Mouse (Mus musculus): ENCODE results near the gene Nacc2. TPM values are rescaled to one million over a fixed set of nuclear protein-coding genes. Genes with fewer than 3 reads are reported as not detected.

The Nacc2 gene
- total RNA-seq, 2 experiments from 2014 or later = 69.8 to 81.1 TPM

GRCm38 (mm10) chr2:26099851-26100250 lies 23.2 kb downstream of the Nacc2 start:
- no peak for DNase-seq (ENCODE audit: low spot score in 2 of 2)

GRCm38 (mm10) chr2:26099260-26099659 lies 23.8 kb downstream of the Nacc2 start:
- no peak for DNase-seq (ENCODE audit: low spot score in 2 of 2)

GRCm38 (mm10) chr2:26093897-26094296 lies 29.1 kb downstream of the Nacc2 start:
- no peak for DNase-seq (ENCODE audit: low spot score in 2 of 2)

- DNase-seq (ENCODE audit: low spot score in 2 of 2) = peak; percentile 75 to 85
These were observed 31.1 kb downstream of the Nacc2 start for GRCm38 (mm10) chr2:26091771-26092393.

GRCm38 (mm10) chr2:26090876-26091770 lies 31.9 kb downstream of the Nacc2 start:
- DNase-seq (ENCODE audit: low spot score in 2 of 2) = peak in 1 of 2 experiments; percentile 12

GRCm38 (mm10) chr2:26089005-26089404 lies 34.0 kb downstream of the Nacc2 start:
- no peak for DNase-seq (ENCODE audit: low spot score in 2 of 2)

GRCm38 (mm10) chr2:26086926-26087600 lies 36.0 kb downstream of the Nacc2 start:
- no peak for DNase-seq (ENCODE audit: low spot score in 2 of 2)

GRCm38 (mm10) chr2:26086505-26086904 lies 36.5 kb downstream of the Nacc2 start:
- DNase-seq (ENCODE audit: low spot score in 2 of 2) = no peak

- DNase-seq (ENCODE audit: low spot score in 2 of 2) = no peak
These were observed 40.1 kb downstream of the Nacc2 start for GRCm38 (mm10) chr2:26082883-26083282.

GRCm38 (mm10) chr2:26080830-26081229 lies 42.2 kb downstream of the Nacc2 start:
- no peak for DNase-seq (ENCODE audit: low spot score in 2 of 2)

- DNase-seq (ENCODE audit: low spot score in 2 of 2) = no peak
These were observed 43.6 kb downstream of the Nacc2 start for GRCm38 (mm10) chr2:26079409-26079808.

GRCm38 (mm10) chr2:26077068-26077467 lies 46.0 kb downstream of the Nacc2 start:
- no peak for DNase-seq (ENCODE audit: low spot score in 2 of 2)

GRCm38 (mm10) chr2:26076121-26076520 lies 46.9 kb downstream of the Nacc2 start:
- no peak for DNase-seq (ENCODE audit: low spot score in 2 of 2)

GRCm38 (mm10) chr2:26074551-26074950 lies 48.5 kb downstream of the Nacc2 start:
- DNase-seq (ENCODE audit: low spot score in 2 of 2) = no peak

- DNase-seq (ENCODE audit: low spot score in 2 of 2) = peak in 1 of 2 experiments; percentile 25
These were observed 54.4 kb downstream of the Nacc2 start for GRCm38 (mm10) chr2:26068592-26068991.

GRCm38 (mm10) chr2:26068175-26068574 lies 54.8 kb downstream of the Nacc2 start:
- no peak for DNase-seq (ENCODE audit: low spot score in 2 of 2)

- peak; percentile 80 to 87 for DNase-seq (ENCODE audit: low spot score in 2 of 2)
These were observed 56.5 kb downstream of the Nacc2 start for GRCm38 (mm10) chr2:26066527-26066926.

GRCm38 (mm10) chr2:26062742-26063427 lies 60.1 kb downstream of the Nacc2 start:
- no peak for DNase-seq (ENCODE audit: low spot score in 2 of 2)

GRCm38 (mm10) chr2:26062241-26062640 lies 60.8 kb downstream of the Nacc2 start:
- DNase-seq (ENCODE audit: low spot score in 2 of 2) = no peak

- peak; percentile 48 to 58 for DNase-seq (ENCODE audit: low spot score in 2 of 2)
These were observed 61.9 kb downstream of the Nacc2 start for GRCm38 (mm10) chr2:26061018-26061666.

- no peak for DNase-seq (ENCODE audit: low spot score in 2 of 2)
These were observed 66.0 kb downstream of the Nacc2 start for GRCm38 (mm10) chr2:26057053-26057452.

Measured in left cerebral cortex, adult 18-20 months (tissue).